In genomic region chr1:88008211-88008697, GRCm38 (mm10) we compare ENCODE assay signal across 8 mouse cellular contexts. TPM values are rescaled to one million over a fixed set of nuclear protein-coding genes. Genes with fewer than 3 reads are reported as not detected.
DNase-seq lines count a peak whose midpoint lies in the region; ATAC-seq and TF ChIP-seq lines count a peak whose summit lies in the region.

Gene Usp40, minus strand, starts transcription at chr1:88008551.

- H3K4me1 ChIP-seq in ES-E14 (ENCODE audit: control insufficient read depth in 2 of 2, insufficient read depth in 2 of 2, low read length in 2 of 2, poor library complexity in 1 of 2) = no peaks in the 10 kb centered on the region; a peak in 1 of 4 replicates
- peaks cover 15% of the 10 kb centered on the region for H3K4me1 ChIP-seq in forebrain, embryonic 16.5 days (replicated peaks; ENCODE audit: control insufficient read depth, insufficient read depth, low read length)
- H3K4me1 ChIP-seq in lung, embryonic 14.5 days (ENCODE audit: insufficient read depth) = no peaks in the 10 kb centered on the region

- in situ Hi-C loops in ES-E14 (cut with MboI; ENCODE audit: low sequenced_read_pairs in 2 of 2, unreplicated experiment in 2 of 2) = no loop called here

- peak within 1 kb of the TSS; percentile 84 to 88 for H3K4me3 ChIP-seq in ES-E14 (ENCODE audit: insufficient read depth in 1 of 2, low read depth in 1 of 2, low read length in 2 of 2, poor library complexity in 1 of 2, severe bottlenecking in 1 of 2)
- H3K4me3 ChIP-seq in forebrain, embryonic 16.5 days (replicated peaks; ENCODE audit: low read length) = peak within 1 kb of the TSS; percentile 69
- peak within 1 kb of the TSS; percentile 70 for H3K4me3 ChIP-seq in layer of hippocampus, adult 2 months
- peak within 1 kb of the TSS; percentile 52 for H3K4me3 ChIP-seq in lung, embryonic 14.5 days (ENCODE audit: low read depth, low read length)

- no peaks in the 10 kb centered on the region for H3K36me3 ChIP-seq in ES-E14 (ENCODE audit: control insufficient read depth, insufficient read depth, low read length, poor library complexity, severe bottlenecking)
- H3K36me3 ChIP-seq in forebrain, embryonic 16.5 days (ENCODE audit: control insufficient read depth, insufficient read depth) = no peaks in the 10 kb centered on the region
- peaks cover 11% of the 10 kb centered on the region; the same call in 1 of the 2 replicates for H3K36me3 ChIP-seq in lung, embryonic 14.5 days (ENCODE audit: insufficient read depth)

- H3K9me3 ChIP-seq in ES-E14 (ENCODE audit: control insufficient read depth, insufficient read depth, low read depth, low read length) = no peaks in the 10 kb centered on the region
- no peaks in the 10 kb centered on the region for H3K9me3 ChIP-seq in forebrain, embryonic 16.5 days (ENCODE audit: control insufficient read depth, low read length)
- no peaks in the 10 kb centered on the region for H3K9me3 ChIP-seq in lung, embryonic 14.5 days (ENCODE audit: low read depth, low read length)

- DNase-seq in ES-E14 (ENCODE audit: low read depth, low spot score) = peak; percentile 50
- DNase-seq in cerebellum, adult 11-12 months = peak; percentile 60
- peak; percentile 78 to 91 for DNase-seq in heart, postnatal 36 days
- peak; percentile 48 to 68 for DNase-seq in layer of hippocampus, adult 2 months (ENCODE audit: low spot score in 2 of 2)
- peak; percentile 87 for DNase-seq in lung, embryonic 14.5 days
- peak; percentile 59 for DNase-seq in ovary, adult 18-20 months (ENCODE audit: low spot score)
- DNase-seq in thymus, postnatal 0 days (ENCODE audit: low spot score) = peak; percentile 79

- H3K27ac ChIP-seq in ES-E14 (ENCODE audit: insufficient read depth, low read depth, low read length, poor library complexity, severe bottlenecking) = no peak within 1 kb of the TSS
- peak within 1 kb of the TSS; percentile 82 for H3K27ac ChIP-seq in forebrain, embryonic 16.5 days (ENCODE audit: low read length)
- peak within 1 kb of the TSS; percentile 96 for H3K27ac ChIP-seq in layer of hippocampus, adult 2 months
- H3K27ac ChIP-seq in lung, embryonic 14.5 days (ENCODE audit: low read depth) = peak within 1 kb of the TSS; percentile 87

- under 1% methylated on average over 44 of the region's 45 CpGs for WGBS in forebrain, embryonic 16.5 days
- under 1% methylated on average over 45 of the region's 45 CpGs for WGBS in lung, embryonic 14.5 days

- peak within 1 kb of the TSS; percentile 86 for H3K9ac ChIP-seq in ES-E14 (ENCODE audit: insufficient read depth, low read depth, low read length, poor library complexity, severe bottlenecking)
- peak within 1 kb of the TSS; percentile 87 for H3K9ac ChIP-seq in forebrain, embryonic 16.5 days (replicated peaks; ENCODE audit: low read depth, low read length)
- H3K9ac ChIP-seq in lung, embryonic 14.5 days = peak within 1 kb of the TSS; percentile 80

- peak; percentile 98 for ATAC-seq in forebrain, embryonic 16.5 days
- peak; percentile 96 for ATAC-seq in lung, embryonic 14.5 days (ENCODE audit: insufficient read depth)

- peak within 1 kb of the TSS; percentile 54 for H3K4me2 ChIP-seq in forebrain, embryonic 16.5 days (ENCODE audit: low read length)
- peak within 1 kb of the TSS; percentile 58 for H3K4me2 ChIP-seq in lung, embryonic 14.5 days

- H3K27me3 ChIP-seq in forebrain, embryonic 16.5 days (replicated peaks; ENCODE audit: control insufficient read depth, insufficient read depth, low read length) = no peaks in the 10 kb centered on the region
- H3K27me3 ChIP-seq in lung, embryonic 14.5 days (ENCODE audit: insufficient read depth, low read length) = no peaks in the 10 kb centered on the region

- intact Hi-C loops in heart, postnatal 36 days (cut with DNase I) = loop anchor here (10.0 kb wide), 1 partner anchor 277 kb away; no protein-coding TSS in a partner anchor

- no peak for TF ChIP-seq CTCF in layer of hippocampus, adult 2 months (conservative IDR thresholded peaks at IDR 0.05)
- TF ChIP-seq CTCF in lung, embryonic 14.5 days (IDR thresholded peaks at IDR 0.05; ENCODE audit: low read depth) = no peak

TF ChIP-seq in ES-E14, 5 proteins besides CTCF, POLR2A, EP300 and RAD21:
- TF ChIP-seq HCFC1 (IDR thresholded peaks at IDR 0.05; ENCODE audit: borderline replicate concordance, insufficient read depth, low read length) (peak; percentile 85), CHD2 (IDR thresholded peaks at IDR 0.05; ENCODE audit: low read depth, low read length) (no peak)
TF ChIP-seq in ES-E14: peak in this region for 1.

RNA-seq across cellular contexts. Expression of gene Usp40, which starts in this region (rescaled TPM):
- 8.9 and 10.4 TPM in 2 replicates for total RNA-seq in ES-E14 (2012; rRNA removed)
- polyA plus RNA-seq in forebrain, embryonic 16.5 days (2015; fragmentation: Nextera tagmentation; extraction: Ambion mirVana) = 25.7 and 31.4 TPM in 2 replicates
- 10 to 100 TPM; 13.2 to 16.5 TPM for total RNA-seq in heart, postnatal 36 days (2021)
- total RNA-seq in layer of hippocampus, adult 2 months (2021) = 10 to 100 TPM; 22.9 to 26.7 TPM
- polyA plus RNA-seq in lung, embryonic 14.5 days (2014; fragmentation: Nextera tagmentation; extraction: Ambion mirVana) = 35.6 and 36.7 TPM in 2 replicates
- 11.4 and 13.0 TPM in 2 replicates for polyA plus RNA-seq in thymus, postnatal 0 days (2015; fragmentation: Nextera tagmentation; extraction: Ambion mirVana)
